Mouse (Mus musculus) large intestine, adult 2 months (tissue): ENCODE data around the gene Thrap3. TPM values are rescaled to one million over a fixed set of nuclear protein-coding genes. Genes with fewer than 3 reads are reported as not detected.

Experiments used
- DNase-seq: peaks from one replicate; pipeline ENCODE4 v3.0.0-alpha.2; 2012; ENCODE audit warnings: low read depth, low spot score
- WGBS: fragments of 180-500 bp; shearing (Covaris S2); methylation state at CpG from one replicate; pipeline ENCODE4 v1.1.7; 2018; 5-methylcytosine and 5-hydroxymethylcytosine counted together
- polyA plus RNA-seq: library from polyadenylated mRNA; depleted of rRNA; stranded (reverse); fragments of >200 nt; gene quantifications from 2 replicates; pipeline ENCODE4 v1.2.3, GENCODE M21; 2012

Gene Thrap3
- polyA plus RNA-seq, 1 experiment, result 35.4 TPM

- WGBS, result 68% methylated on average over 10 of the region's 10 CpGs
- no peak for DNase-seq
These were observed 52.8 kb downstream of the Thrap3 start for GRCm38 (mm10) chr4:126149798-126150197.

GRCm38 (mm10) chr4:126149041-126149676 is 53.4 kb downstream of the Thrap3 start:
- WGBS, result 46% methylated on average over 42 of the region's 42 CpGs
- DNase-seq, result no peak

GRCm38 (mm10) chr4:126148161-126148961 is 54.2 kb downstream of the Thrap3 start:
- WGBS, result 1% methylated on average over 66 of the region's 67 CpGs
- DNase-seq, result no peak

GRCm38 (mm10) chr4:126147533-126148160 is 54.9 kb downstream of the Thrap3 start, which contains the start of gene Eva1b:
Gene Eva1b, plus strand, starts transcription at chr4:126147744.
- 11% methylated on average over 24 of the region's 24 CpGs for WGBS

GRCm38 (mm10) chr4:126146974-126147532 is 55.5 kb downstream of the Thrap3 start:
- DNase-seq, result no peak
- WGBS, result 56% methylated on average over 9 of the region's 9 CpGs

More at GRCm38 (mm10) chr4:126147533-126148160, 54.9 kb downstream of the Thrap3 start, which contains the start of gene Eva1b:
- no peak for DNase-seq

GRCm38 (mm10) chr4:126145396-126145795 is 57.2 kb downstream of the Thrap3 start:
- no peak for DNase-seq
- 43% methylated on average over 4 of the region's 4 CpGs for WGBS

GRCm38 (mm10) chr4:126141021-126141420 is 61.5 kb downstream of the Thrap3 start:
- DNase-seq, result no peak
- WGBS, result 86% methylated on average over 5 of the region's 5 CpGs

- no peak for DNase-seq
- 86% methylated on average over 4 of the region's 4 CpGs for WGBS
These were observed 64.8 kb downstream of the Thrap3 start for GRCm38 (mm10) chr4:126137773-126138172.

GRCm38 (mm10) chr4:126134639-126135038 is 67.9 kb downstream of the Thrap3 start:
- 84% methylated on average over 4 of the region's 4 CpGs for WGBS
- no peak for DNase-seq

GRCm38 (mm10) chr4:126134236-126134635 is 68.3 kb downstream of the Thrap3 start:
- DNase-seq, result no peak
- WGBS, result 91% methylated on average over 4 of the region's 4 CpGs

GRCm38 (mm10) chr4:126132636-126133264 is 69.8 kb downstream of the Thrap3 start:
- WGBS, result 77% methylated on average over 6 of the region's 6 CpGs
- no peak for DNase-seq

- no peak for DNase-seq
- WGBS, result 57% methylated on average over 10 of the region's 10 CpGs
These were observed 71.1 kb downstream of the Thrap3 start for GRCm38 (mm10) chr4:126131290-126132121.

- WGBS, result 65% methylated on average over 11 of the region's 11 CpGs
- DNase-seq, result no peak
These were observed 72.1 kb downstream of the Thrap3 start for GRCm38 (mm10) chr4:126130502-126130901.

- 72% methylated on average over 10 of the region's 10 CpGs for WGBS
- no peak for DNase-seq
These were observed 79.1 kb downstream of the Thrap3 start for GRCm38 (mm10) chr4:126123309-126124040.

- 91% methylated on average over 2 of the region's 2 CpGs for WGBS
- DNase-seq, result no peak
These were observed 82.1 kb downstream of the Thrap3 start for GRCm38 (mm10) chr4:126120506-126120905.

GRCm38 (mm10) chr4:126120052-126120451 is 82.5 kb downstream of the Thrap3 start:
- DNase-seq, result no peak
- WGBS, result 84% methylated on average over 5 of the region's 5 CpGs

GRCm38 (mm10) chr4:126119051-126119450 is 83.5 kb downstream of the Thrap3 start:
- 84% methylated on average over 1 of the region's 1 CpGs for WGBS
- DNase-seq, result no peak

GRCm38 (mm10) chr4:126118651-126119050 is 83.9 kb downstream of the Thrap3 start:
- 85% methylated on average over 4 of the region's 4 CpGs for WGBS

More at GRCm38 (mm10) chr4:126118651-126119050, 83.9 kb downstream of the Thrap3 start:
- DNase-seq, result no peak
